Mouse (Mus musculus): ENCODE data around the gene Nfatc2.

DNA sequence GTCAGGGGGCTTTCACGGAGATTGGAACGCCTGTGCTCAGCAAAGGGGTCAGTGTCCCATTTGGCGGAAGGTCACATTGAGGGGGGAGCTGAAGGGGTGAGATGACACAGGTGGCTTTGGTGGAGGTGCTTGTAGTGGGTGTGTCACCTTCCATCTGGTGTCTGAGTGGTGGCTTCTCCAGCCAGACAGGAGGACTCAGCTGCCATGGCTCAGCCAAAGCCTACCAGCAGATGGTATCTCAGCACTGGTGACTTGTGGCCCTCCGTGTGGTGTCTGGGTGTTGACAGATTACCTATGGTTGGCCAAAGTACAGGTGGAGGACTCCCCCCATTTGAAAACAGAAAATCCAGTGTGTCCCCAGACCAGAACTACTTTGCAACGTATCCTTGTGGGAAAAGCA, 134.3 kb downstream of the Nfatc2 start:
- TF ChIP-seq EP300 (IDR thresholded peaks at IDR 0.05; ENCODE audit: low read depth) (no peak), CTCF (IDR thresholded peaks at IDR 0.05; ENCODE audit: low read depth) (no peak)

Measured in heart, postnatal 0 days (tissue).